Mouse (Mus musculus): ENCODE data around the gene Spaca3.

DNA sequence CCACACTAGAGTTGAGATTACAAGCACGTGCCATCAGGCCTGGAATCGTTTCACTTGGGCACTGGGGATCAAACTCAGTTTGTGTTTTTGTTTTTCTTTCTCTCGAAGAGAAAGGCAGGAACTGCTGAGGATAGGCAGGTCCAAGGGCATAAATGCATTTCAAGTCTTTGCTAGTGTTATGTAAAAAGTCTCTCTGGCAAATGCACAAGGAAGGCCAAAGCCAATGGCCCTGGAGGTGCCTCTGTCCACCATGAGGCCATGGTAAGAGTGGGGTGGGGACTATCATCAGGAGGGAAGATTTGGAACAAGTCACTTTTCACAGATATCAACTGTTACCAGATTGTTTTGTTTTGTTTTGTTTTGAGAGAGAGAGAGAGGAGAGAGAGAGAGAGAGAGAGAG is 12.1 kb upstream of the Spaca3 start:
- no peak for TF ChIP-seq MXI1 (IDR thresholded peaks at IDR 0.05; ENCODE audit: low read depth, low read length)
- no peak for TF ChIP-seq CHD2 (IDR thresholded peaks at IDR 0.05; ENCODE audit: low read length)

Data from CH12.LX (cell line).